Mouse (Mus musculus) intestine, embryonic 15.5 days (tissue): ENCODE measurements around the gene Zbtb5. TPM values are rescaled to one million over a fixed set of nuclear protein-coding genes. Genes with fewer than 3 reads are reported as not detected.
A peak's percentile ranks its signal among the peaks of the same experiment; 100 is the strongest.
"Not testable (repeated sequence)": the region's sequence is repeated elsewhere in the genome, so short reads cannot be mapped to it uniquely, and the experiment has no call there.

ENCODE experiments used
- ATAC-seq: fragments of 200-750 bp; cut with Nextera tagmentation; 2 replicates; pipeline ENCODE4 v1.8.0; 2017; ENCODE audit warnings: moderate TSS enrichment, moderate library complexity
- H3K27ac ChIP-seq: fragments of 300-500 bp; sonication (generic); 2 replicates; pipeline ENCODE4 v1.5.1; 2015; ENCODE audit warnings: mild to moderate bottlenecking, inconsistent platforms
- H3K27me3 ChIP-seq: fragments of 300-500 bp; sonication (generic); replicated peaks from 2 replicates; pipeline ENCODE4 v1.6.1; 2015; ENCODE audit warnings: inconsistent platforms
- H3K36me3 ChIP-seq: fragments of 300-500 bp; sonication (generic); 2 replicates; pipeline ENCODE4 v1.6.1; 2015; ENCODE audit warnings: inconsistent platforms
- H3K4me1 ChIP-seq: fragments of 300-500 bp; sonication (generic); replicated peaks from 2 replicates; pipeline ENCODE4 v1.6.1; 2015; ENCODE audit warnings: inconsistent platforms
- H3K4me2 ChIP-seq: fragments of 300-500 bp; sonication (generic); replicated peaks from 2 replicates; pipeline ENCODE4 v1.6.1; 2015; ENCODE audit warnings: mild to moderate bottlenecking, inconsistent platforms
- H3K4me3 ChIP-seq: fragments of 300-500 bp; sonication (generic); replicated peaks from 2 replicates; pipeline ENCODE4 v1.5.1; 2015; ENCODE audit warnings: inconsistent platforms
- H3K9ac ChIP-seq: fragments of 300-500 bp; sonication (generic); 2 replicates; pipeline ENCODE4 v1.6.1; 2015; ENCODE audit warnings: inconsistent platforms
- H3K9me3 ChIP-seq: fragments of 300-500 bp; sonication (generic); 2 replicates; pipeline ENCODE4 v1.6.1; 2016; ENCODE audit warnings: inconsistent platforms
- WGBS: fragments of 180-500 bp; shearing (Covaris S2); methylation state at CpG from one replicate; pipeline ENCODE4 v1.1.7; 2015; 5-methylcytosine and 5-hydroxymethylcytosine counted together
- polyA plus RNA-seq: library from polyadenylated mRNA; unstranded; fragments of >200 nt; fragmentation: Nextera tagmentation; extraction: Ambion mirVana; gene quantifications from 2 replicates; pipeline ENCODE4 v1.2.1, GENCODE M21; 2015

The Zbtb5 gene
- 15.8 and 16.5 TPM in 2 replicates for polyA plus RNA-seq

DNA sequence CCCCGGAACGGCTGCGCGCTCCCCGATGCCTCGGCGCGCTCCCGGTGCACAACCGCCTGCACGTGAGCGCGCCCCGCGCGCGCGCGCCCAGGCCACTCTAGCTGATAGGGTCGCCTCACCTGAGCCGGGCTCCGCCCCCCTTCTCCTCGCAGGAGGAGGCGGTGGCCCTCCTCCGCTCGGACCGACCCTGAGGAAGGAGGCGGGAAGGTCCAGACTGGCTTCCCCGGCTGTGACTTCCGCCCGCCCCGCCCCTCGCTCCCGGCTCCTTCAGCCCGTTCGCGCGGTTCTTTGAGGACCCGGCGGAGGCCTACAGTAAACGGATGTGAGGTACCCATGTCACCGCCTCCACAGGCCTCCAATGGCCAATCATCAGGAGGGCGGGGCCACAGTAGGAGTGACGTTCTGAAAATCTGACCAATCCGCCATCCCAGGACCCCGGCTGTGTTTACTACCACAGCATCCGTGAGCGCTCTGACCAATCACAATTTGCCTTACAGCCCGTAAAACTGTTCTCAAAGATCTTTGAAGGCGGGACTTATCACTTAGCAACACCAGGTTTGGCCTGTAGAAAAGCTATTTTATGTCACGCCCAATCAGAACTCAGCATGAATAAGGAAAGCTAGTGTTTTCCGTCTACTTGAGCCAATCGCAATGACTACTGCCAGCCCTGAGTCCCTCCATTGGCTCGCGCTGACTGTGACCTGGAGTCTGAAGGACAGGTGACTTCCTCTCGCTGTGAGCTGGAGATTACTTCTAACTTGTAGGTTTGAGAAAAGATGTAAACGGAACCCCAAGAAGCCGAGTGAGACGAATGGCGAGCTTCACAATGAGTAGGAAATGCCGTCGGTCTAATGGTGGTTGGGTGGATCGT is at the start of gene Zbtb5:
Zbtb5 (minus strand) TSS at position 308 of the 871 bp plus-strand sequence.
- Histone ChIP-seq H3K4me1 (peaks cover 19% of the 10 kb centered on the region), H3K9me3 (no peaks in the 10 kb centered on the region), H3K27me3 (no peaks in the 10 kb centered on the region), H3K9ac (peak within 1 kb of the TSS; percentile 66), H3K27ac (peak within 1 kb of the TSS; percentile 89), H3K4me3 (peak within 1 kb of the TSS; percentile 57), H3K4me2 (peak within 1 kb of the TSS; percentile 66), H3K36me3 (no peaks in the 10 kb centered on the region)
- under 1% methylated on average over 63 of the region's 63 CpGs for WGBS
- ATAC-seq, result peak; percentile 98

- no peak overlapping the region for H3K4me3 ChIP-seq
- 0 out of 2 replicates have a peak, but pooled peaks cover 2% of the 10 kb centered on the region for H3K36me3 ChIP-seq
- no peak overlapping the region for H3K4me2 ChIP-seq
- H3K9ac ChIP-seq, result no peak overlapping the region
- no peaks in the 10 kb centered on the region for H3K4me1 ChIP-seq
- no peaks in the 10 kb centered on the region for H3K27me3 ChIP-seq
- no peak for ATAC-seq
- no peak overlapping the region for H3K27ac ChIP-seq
- no peaks in the 10 kb centered on the region for H3K9me3 ChIP-seq
- WGBS, result 83% methylated on average over 8 of the region's 8 CpGs
Observed at GRCm38 (mm10) chr4:45055451-45055850, 43.2 kb upstream of the Zbtb5 start.

DNA sequence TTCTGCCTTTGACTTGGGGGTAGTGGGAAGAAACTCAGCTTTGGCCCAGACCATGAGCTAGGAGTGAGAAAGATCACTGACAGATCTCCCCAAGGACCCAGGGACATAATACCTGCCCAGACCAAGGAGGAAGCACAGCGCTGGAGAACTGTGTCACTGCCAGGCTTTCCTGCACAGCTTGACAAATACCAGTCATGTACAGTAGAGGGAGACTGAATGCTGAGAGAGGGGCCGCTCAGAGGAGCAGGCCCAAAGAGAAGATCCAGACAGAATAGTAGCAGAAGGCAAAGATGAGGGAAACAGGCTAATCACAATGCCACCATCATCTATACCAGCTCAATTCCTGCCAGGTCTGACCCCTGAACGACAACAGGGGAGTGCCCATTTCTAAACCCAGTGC is 42.6 kb upstream of the Zbtb5 start:
- H3K4me2 ChIP-seq, result no peak overlapping the region
- 0 out of 2 replicates have a peak, but pooled peaks cover 2% of the 10 kb centered on the region for H3K36me3 ChIP-seq
- no peak for ATAC-seq
- H3K9me3 ChIP-seq, result no peaks in the 10 kb centered on the region
- H3K4me3 ChIP-seq, result no peak overlapping the region
- no peak overlapping the region for H3K9ac ChIP-seq
- no peaks in the 10 kb centered on the region for H3K4me1 ChIP-seq
- no peaks in the 10 kb centered on the region for H3K27me3 ChIP-seq
- H3K27ac ChIP-seq, result no peak overlapping the region
- WGBS, result 47% methylated on average over 3 of the region's 3 CpGs

DNA sequence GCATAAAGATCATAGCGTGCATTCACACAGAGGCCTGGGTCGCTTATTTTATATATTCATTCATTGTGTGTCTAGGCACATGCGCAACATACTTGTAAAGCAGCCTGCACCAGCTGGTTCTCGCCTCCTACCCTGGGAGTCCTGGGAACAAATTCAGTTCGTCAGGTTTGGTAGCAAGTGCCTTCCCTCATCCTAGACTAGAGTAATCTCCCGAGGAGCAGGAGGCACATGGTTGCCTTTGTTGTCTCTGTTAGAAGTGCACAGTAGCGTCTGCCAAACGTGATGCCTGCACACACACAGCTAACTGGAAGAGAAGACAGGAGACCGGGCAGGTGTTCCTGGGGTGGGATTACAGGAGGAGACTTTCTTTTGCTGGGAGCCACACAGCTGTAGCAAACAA is 35.7 kb upstream of the Zbtb5 start:
- no peak for ATAC-seq
- Histone ChIP-seq H3K27me3 (no peaks in the 10 kb centered on the region), H3K4me1 (no peaks in the 10 kb centered on the region), H3K27ac (no peak overlapping the region), H3K36me3 (no peaks in the 10 kb centered on the region), H3K4me3 (no peak overlapping the region), H3K9ac (no peak overlapping the region), H3K4me2 (no peak overlapping the region), H3K9me3 (no peaks in the 10 kb centered on the region)
- WGBS, result 87% methylated on average over 9 of the region's 9 CpGs

GRCm38 (mm10) chr4:45047286-45047887 is 35.2 kb upstream of the Zbtb5 start:
- Histone ChIP-seq H3K27me3 (no peaks in the 10 kb centered on the region), H3K4me3 (no peak overlapping the region), H3K4me1 (no peaks in the 10 kb centered on the region), H3K36me3 (no peaks in the 10 kb centered on the region), H3K4me2 (no peak overlapping the region), H3K9ac (no peak overlapping the region), H3K9me3 (no peaks in the 10 kb centered on the region), H3K27ac (no peak overlapping the region)
- ATAC-seq, result no peak
- WGBS, result 83% methylated on average over 9 of the region's 9 CpGs

GRCm38 (mm10) chr4:45046679-45047078 is 34.5 kb upstream of the Zbtb5 start:
- ATAC-seq, result no peak
- 95% methylated on average over 5 of the region's 5 CpGs for WGBS
- Histone ChIP-seq H3K4me2 (no peak overlapping the region), H3K27ac (no peak overlapping the region), H3K36me3 (no peaks in the 10 kb centered on the region), H3K27me3 (no peaks in the 10 kb centered on the region), H3K9ac (no peak overlapping the region), H3K9me3 (no peaks in the 10 kb centered on the region), H3K4me1 (no peaks in the 10 kb centered on the region), H3K4me3 (no peak overlapping the region)

- H3K4me3 ChIP-seq, result no peak overlapping the region
- no peaks in the 10 kb centered on the region for H3K4me1 ChIP-seq
- H3K9me3 ChIP-seq, result no peaks in the 10 kb centered on the region
- no peak for ATAC-seq
- H3K4me2 ChIP-seq, result no peak overlapping the region
- peaks cover 4% of the 10 kb centered on the region; the same call in 1 of the 2 replicates for H3K36me3 ChIP-seq
- no peak overlapping the region for H3K27ac ChIP-seq
- no peak overlapping the region for H3K9ac ChIP-seq
- 83% methylated on average over 7 of the region's 7 CpGs for WGBS
- no peaks in the 10 kb centered on the region for H3K27me3 ChIP-seq
Observed at GRCm38 (mm10) chr4:45040795-45041194, 28.6 kb upstream of the Zbtb5 start.

DNA sequence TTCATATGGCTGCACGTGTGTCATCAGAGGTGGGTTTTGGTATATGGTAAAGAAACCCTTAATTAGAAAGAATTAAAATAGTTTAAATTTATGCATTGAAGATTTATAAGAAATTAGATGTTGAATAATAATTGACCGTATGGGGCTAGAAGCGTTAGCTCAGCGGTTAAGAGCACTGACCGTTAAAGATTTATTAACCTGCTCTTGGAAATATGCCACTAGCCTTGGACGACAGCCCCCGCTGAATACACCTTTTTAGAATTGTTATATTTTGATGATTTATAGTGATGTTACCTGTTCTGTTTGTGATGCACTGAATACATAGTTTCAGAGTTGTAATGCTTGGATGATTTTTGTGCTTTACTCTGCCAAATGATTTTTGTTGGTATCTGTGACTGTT is 27.3 kb upstream of the Zbtb5 start:
- H3K4me2 ChIP-seq, H3K9me3 ChIP-seq, ATAC-seq, H3K9ac ChIP-seq, H3K36me3 ChIP-seq, H3K27me3 ChIP-seq, H3K4me3 ChIP-seq, H3K27ac ChIP-seq, H3K4me1 ChIP-seq: not testable (repeated sequence)
- WGBS, result 92% methylated on average over 7 of the region's 7 CpGs

DNA sequence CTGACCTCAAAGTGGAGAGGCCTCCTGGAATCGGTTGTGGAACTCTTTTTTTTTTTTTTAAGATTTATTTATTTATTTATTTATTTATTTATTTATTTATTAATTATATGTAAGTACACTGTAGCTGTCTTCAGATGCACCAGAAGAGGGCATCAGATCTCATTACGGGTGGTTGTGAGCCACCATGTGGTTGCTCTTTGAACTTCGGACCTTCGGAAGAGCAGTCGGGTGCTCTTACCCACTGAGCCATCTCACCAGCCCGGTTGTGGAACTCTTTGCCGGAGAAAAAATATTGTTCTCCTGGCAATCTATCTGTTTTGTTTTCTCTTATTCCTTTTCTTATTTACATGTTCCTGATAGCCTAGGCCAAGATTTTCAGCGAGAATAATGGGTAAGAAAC is 26.7 kb upstream of the Zbtb5 start:
- not testable (repeated sequence) for H3K4me2 ChIP-seq, ATAC-seq, H3K4me1 ChIP-seq, H3K9ac ChIP-seq, H3K27ac ChIP-seq, H3K9me3 ChIP-seq, H3K27me3 ChIP-seq, H3K36me3 ChIP-seq, H3K4me3 ChIP-seq
- 68% methylated on average over 8 of the region's 8 CpGs for WGBS

DNA sequence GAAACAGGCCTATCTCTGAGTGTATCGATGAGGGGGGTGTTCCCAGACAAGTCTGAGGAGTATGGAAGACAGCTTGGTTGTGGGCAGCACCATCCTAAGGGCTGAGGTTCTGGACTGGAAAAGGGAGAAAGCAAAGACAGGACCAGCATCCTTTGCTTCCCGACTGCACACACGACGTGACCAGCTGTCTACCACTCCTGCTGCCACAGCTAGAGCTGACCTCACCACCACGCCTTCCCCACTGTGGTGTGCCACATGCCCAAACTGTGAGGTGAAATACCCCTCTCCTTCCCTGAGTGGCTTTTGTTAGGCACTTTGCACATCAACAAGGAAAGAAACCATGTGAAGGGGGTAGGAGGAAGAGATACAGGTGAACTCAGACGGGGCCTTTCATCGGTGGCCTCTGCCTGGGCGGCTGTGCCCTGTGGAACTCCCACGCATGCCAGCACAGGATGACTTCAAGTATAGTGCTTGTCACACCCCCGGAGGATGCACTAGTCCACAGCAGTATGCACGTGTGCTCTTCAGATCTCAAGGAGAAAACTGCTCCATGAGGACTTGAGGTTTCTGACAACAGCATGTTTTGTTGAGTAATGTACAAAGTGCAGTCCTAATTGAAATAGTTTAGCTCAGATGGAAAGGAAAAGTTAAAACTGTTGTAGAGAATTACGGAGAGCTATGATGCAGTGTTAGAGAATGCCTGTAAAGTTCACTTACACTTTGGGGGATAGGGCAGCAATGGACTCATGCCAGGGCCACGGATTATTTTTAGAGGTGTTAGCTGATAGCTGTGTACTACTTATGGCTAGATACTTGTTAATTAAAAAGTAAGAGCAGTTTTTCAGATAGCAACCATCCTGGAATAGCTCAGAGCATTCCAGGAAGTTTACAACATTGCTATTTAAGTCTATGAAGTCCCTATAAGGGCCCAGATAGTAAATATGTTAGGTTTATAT is 25.5 kb upstream of the Zbtb5 start:
- H3K27me3 ChIP-seq, result no peaks in the 10 kb centered on the region
- H3K4me3 ChIP-seq, result no peak overlapping the region
- peaks cover 5% of the 10 kb centered on the region; the same call in 1 of the 2 replicates for H3K4me1 ChIP-seq
- H3K9ac ChIP-seq, result no peak overlapping the region
- no peak overlapping the region for H3K27ac ChIP-seq
- peaks cover 4% of the 10 kb centered on the region; the same call in 1 of the 2 replicates for H3K36me3 ChIP-seq
- no peaks in the 10 kb centered on the region for H3K9me3 ChIP-seq
- ATAC-seq, result no peak
- H3K4me2 ChIP-seq, result no peak overlapping the region
- 88% methylated on average over 13 of the region's 13 CpGs for WGBS

- Histone ChIP-seq H3K27me3 (no peaks in the 10 kb centered on the region), H3K27ac (no peak overlapping the region), H3K9me3 (no peaks in the 10 kb centered on the region), H3K9ac (no peak overlapping the region), H3K4me2 (no peak overlapping the region), H3K36me3 (peaks cover 4% of the 10 kb centered on the region; the same call in 1 of the 2 replicates), H3K4me1 (peaks cover 5% of the 10 kb centered on the region; the same call in 1 of the 2 replicates), H3K4me3 (no peak overlapping the region)
- WGBS, result 89% methylated on average over 5 of the region's 5 CpGs
- no peak for ATAC-seq
Observed at GRCm38 (mm10) chr4:45036571-45036970, 24.4 kb upstream of the Zbtb5 start.

DNA sequence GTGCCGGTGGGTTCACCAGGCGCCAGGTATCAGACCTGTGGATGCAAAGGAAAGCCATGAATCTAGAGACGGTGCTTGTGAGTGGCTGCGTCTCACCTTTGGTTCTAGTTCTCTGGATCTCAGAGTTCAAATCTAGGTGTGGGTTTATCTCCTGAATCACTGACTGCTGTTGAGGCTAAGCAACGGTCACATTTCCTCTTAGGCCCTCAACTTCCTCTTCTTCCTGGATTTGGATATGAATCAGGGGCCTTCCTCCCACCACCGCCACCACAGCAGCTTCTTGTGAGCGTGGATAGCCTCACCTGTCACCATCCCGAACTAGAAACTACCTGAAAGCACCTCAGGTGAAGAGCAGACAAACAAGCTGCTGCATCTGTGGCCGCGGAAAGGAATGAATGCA is 23.8 kb upstream of the Zbtb5 start:
- Histone ChIP-seq H3K4me2 (no peak overlapping the region), H3K9ac (no peak overlapping the region), H3K4me1 (peaks cover 5% of the 10 kb centered on the region; the same call in 1 of the 2 replicates), H3K36me3 (peaks cover 4% of the 10 kb centered on the region; the same call in 1 of the 2 replicates), H3K9me3 (no peaks in the 10 kb centered on the region), H3K27ac (no peak overlapping the region), H3K4me3 (no peak overlapping the region), H3K27me3 (no peaks in the 10 kb centered on the region)
- 90% methylated on average over 10 of the region's 10 CpGs for WGBS
- no peak for ATAC-seq
